Mouse (Mus musculus): Measurements from ENCODE around the gene Clmn. TPM values are rescaled to one million over a fixed set of nuclear protein-coding genes. Genes with fewer than 3 reads are reported as not detected.

Clmn gene
- polyA plus RNA-seq, 1 experiment from 2014 or later = 0.17 TPM

DNA sequence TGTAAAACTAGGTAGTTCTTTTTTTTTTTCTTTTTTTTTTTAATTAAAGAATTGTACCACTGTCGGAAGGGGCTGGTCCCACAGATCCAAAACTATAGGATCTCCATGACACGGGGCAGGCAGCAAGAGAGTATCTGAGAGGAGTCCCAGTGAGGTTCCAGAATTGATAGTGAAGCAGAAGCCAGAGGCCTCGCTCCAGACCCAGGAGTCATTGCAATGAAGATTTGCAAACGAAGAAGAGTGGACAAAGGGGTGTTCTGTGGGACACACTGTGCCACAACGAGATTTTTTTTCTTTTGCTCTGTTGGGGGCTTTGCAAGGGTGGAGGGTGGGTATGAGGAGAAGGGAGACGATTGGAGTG is 40.0 kb downstream of the Clmn start:
- DNase-seq (no peak), ATAC-seq (ENCODE audit: low read depth) (peak; percentile 64)
- Histone ChIP-seq H3K36me3 (no peaks in the 10 kb centered on the region), H3K9me3 (replicated peaks) (no peaks in the 10 kb centered on the region), H3K4me2 (peak overlapping the region; percentile 56), H3K27ac (peak overlapping the region; percentile 92), H3K4me3 (replicated peaks) (no peak overlapping the region), H3K4me1 (replicated peaks) (peaks cover 45% of the 10 kb centered on the region), H3K9ac (peak overlapping the region; percentile 46), H3K27me3 (no peaks in the 10 kb centered on the region)
- 19% methylated on average over 6 of the region's 6 CpGs for WGBS (ENCODE audit: insufficient replicate concordance)

DNA sequence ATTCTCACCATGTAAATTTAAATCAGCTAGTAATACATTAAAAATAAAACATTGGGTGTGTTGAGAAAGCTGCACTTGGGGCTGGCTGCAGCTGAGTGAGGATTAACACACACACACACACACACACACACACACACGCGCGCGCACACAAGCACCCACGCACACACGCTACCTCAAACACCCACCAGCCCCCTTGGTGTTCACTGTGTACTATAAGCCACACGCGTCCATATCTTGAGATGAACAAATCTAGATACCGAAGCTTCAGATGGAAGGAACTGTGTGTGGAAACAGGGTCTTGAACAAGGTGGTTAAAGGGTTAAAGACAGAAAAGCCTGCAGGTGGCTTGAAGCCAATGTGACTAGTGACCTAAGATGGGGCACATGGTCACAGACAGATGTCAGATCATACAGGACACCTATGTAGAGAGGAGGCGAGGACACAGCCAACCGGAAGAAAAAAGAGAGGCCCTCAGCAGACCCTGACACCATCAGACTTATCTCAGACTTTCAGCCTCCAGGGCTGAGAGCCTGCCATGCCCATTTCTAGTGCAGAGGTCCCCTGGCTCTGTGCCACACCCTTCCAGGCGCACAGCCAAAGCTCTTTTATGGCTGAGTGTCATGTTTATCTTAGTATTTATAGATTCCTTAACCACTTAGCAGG is 40.5 kb downstream of the Clmn start:
- Histone ChIP-seq H3K27ac (peak overlapping the region; percentile 92), H3K27me3 (no peaks in the 10 kb centered on the region), H3K4me1 (replicated peaks) (peaks cover 45% of the 10 kb centered on the region), H3K36me3 (no peaks in the 10 kb centered on the region), H3K9ac (peak overlapping the region; percentile 46), H3K4me3 (replicated peaks) (no peak overlapping the region), H3K4me2 (peak overlapping the region; percentile 56), H3K9me3 (replicated peaks) (no peaks in the 10 kb centered on the region)
- DNase-seq = peak; percentile 80
- peak; percentile 99 for ATAC-seq (ENCODE audit: low read depth)
- WGBS (ENCODE audit: insufficient replicate concordance) = 41% methylated on average over 12 of the region's 12 CpGs

DNA sequence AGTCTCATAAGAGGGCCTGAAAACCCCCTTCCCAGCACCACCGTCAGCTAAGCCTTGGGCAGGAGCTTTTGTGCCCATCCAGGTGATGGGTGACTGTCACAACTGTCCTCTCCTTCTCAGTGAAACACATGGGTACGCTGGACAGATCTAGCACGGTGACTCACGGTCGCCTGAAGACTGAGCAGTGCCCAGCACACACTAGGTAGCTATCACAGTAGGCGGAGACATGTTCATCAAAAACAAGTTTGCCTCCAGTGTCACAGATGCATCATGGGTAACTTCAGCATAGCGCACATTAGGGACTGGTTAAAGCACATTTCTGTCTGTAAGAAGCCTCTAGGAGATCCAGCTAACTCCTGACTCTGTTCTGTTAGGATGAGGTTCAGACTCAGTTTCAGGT is 41.2 kb downstream of the Clmn start:
- DNase-seq (no peak), ATAC-seq (ENCODE audit: low read depth) (no peak)
- Histone ChIP-seq H3K9ac (peak overlapping the region; percentile 44; the same call in 1 of the 2 replicates), H3K27ac (peak overlapping the region; percentile 92), H3K27me3 (no peaks in the 10 kb centered on the region), H3K4me2 (peak overlapping the region; percentile 56; the same call in 1 of the 2 replicates), H3K4me1 (replicated peaks) (peaks cover 45% of the 10 kb centered on the region), H3K4me3 (replicated peaks) (no peak overlapping the region), H3K36me3 (no peaks in the 10 kb centered on the region), H3K9me3 (replicated peaks) (no peaks in the 10 kb centered on the region)
- WGBS (ENCODE audit: insufficient replicate concordance) = 86% methylated on average over 7 of the region's 7 CpGs

DNA sequence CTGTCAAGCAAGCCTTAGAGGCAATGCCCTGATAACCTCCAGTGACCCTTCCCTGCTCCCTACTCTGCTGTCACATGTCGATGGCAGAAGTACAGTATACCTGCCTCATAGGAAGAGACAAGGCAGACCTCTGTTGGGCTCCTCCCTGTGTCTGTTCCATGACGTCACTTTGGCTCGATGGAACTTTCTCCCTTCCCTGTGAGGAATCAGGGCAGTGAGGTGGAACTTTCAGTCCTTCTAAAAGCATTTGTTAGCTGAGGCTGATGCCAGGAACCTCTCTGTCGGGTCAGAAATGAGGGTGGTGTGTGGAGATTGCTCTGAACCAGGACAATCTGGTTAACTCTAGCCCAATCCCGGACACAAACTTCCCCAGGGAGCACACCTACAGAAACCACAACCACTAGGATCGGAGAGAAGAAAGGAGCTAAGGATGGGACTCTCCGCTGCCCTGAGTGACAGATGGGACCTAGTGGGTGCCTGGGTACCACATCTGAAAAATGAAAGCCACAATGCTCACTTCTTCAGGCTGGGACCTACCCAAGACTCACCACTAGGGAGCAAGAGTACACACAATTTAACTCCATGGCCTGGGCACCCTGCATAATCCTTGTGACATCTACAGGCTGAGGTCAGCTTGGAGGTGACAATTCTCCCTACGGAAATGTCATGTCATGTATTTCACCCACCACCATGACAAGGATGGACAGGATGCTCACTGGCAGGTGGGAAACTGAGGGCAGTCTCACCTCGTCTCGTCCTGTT is 41.9 kb downstream of the Clmn start:
- no peak for ATAC-seq (ENCODE audit: low read depth)
- H3K27ac ChIP-seq = peak overlapping the region; percentile 92
- no peak overlapping the region for H3K4me2 ChIP-seq
- H3K27me3 ChIP-seq = peaks cover 4% of the 10 kb centered on the region; the same call in 1 of the 2 replicates
- no peaks in the 10 kb centered on the region for H3K9me3 ChIP-seq (replicated peaks)
- H3K4me3 ChIP-seq (replicated peaks) = no peak overlapping the region
- H3K36me3 ChIP-seq = no peaks in the 10 kb centered on the region
- WGBS (ENCODE audit: insufficient replicate concordance) = 73% methylated on average over 10 of the region's 10 CpGs
- no peak for DNase-seq
- H3K4me1 ChIP-seq (replicated peaks) = peaks cover 45% of the 10 kb centered on the region
- 0 out of 2 replicates have a peak overlapping the region, but pooled peaks have one; percentile 15 for H3K9ac ChIP-seq

DNA sequence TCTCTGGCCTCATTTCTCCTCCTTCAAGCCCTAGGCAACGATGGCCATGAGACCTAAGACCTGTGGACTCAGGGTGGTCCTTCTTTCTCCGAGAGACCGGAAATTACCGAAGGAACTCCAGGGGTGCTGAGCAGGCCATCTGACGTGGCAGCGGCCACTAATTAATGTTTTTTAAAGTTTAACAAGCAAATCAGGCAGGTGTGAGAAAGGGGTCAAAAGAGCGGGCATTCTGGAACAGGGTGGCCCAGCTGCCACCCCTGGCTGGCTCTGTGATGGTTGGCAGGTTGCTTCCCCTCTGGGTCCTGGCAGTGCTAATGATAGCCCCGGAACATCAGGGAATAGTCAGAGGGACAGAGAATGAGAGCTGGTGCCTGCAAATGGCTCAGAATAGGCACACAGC is 42.7 kb downstream of the Clmn start:
- H3K36me3 ChIP-seq = no peaks in the 10 kb centered on the region
- WGBS (ENCODE audit: insufficient replicate concordance) = 76% methylated on average over 8 of the region's 8 CpGs
- DNase-seq (no peak), ATAC-seq (ENCODE audit: low read depth) (no peak)
- peaks cover 45% of the 10 kb centered on the region for H3K4me1 ChIP-seq (replicated peaks)
- H3K27me3 ChIP-seq = peaks cover 6% of the 10 kb centered on the region; the same call in 1 of the 2 replicates
- H3K9me3 ChIP-seq (replicated peaks) = no peaks in the 10 kb centered on the region
- H3K4me3 ChIP-seq (replicated peaks) = no peak overlapping the region
- no peak overlapping the region for H3K4me2 ChIP-seq
- no peak overlapping the region for H3K9ac ChIP-seq
- H3K27ac ChIP-seq = peak overlapping the region; percentile 92; the same call in 1 of the 2 replicates

DNA sequence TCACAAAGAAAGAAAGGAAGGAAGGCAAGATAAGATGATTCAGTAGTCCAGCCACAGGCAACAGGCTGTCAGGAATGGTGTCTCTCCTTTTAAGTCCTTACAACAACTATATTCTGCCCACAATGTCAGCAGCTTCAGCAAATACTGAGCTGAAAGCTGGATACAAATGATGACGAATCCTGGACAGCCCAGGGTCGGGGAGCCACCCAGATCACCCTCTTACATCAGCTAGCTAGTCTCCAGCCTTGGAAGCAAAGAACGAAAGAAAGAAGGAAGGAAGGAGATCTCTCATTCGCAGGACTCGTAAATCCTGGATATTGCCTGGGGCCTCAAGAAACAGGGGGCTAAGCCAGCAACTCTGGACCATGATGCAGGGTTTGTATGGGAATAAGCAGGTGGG is 44.8 kb downstream of the Clmn start:
- Histone ChIP-seq H3K27me3 (peaks cover 6% of the 10 kb centered on the region; the same call in 1 of the 2 replicates), H3K4me1 (replicated peaks) (peaks cover 29% of the 10 kb centered on the region), H3K4me3 (replicated peaks) (no peak overlapping the region), H3K9ac (no peak overlapping the region), H3K27ac (no peak overlapping the region), H3K36me3 (no peaks in the 10 kb centered on the region), H3K9me3 (replicated peaks) (no peaks in the 10 kb centered on the region), H3K4me2 (no peak overlapping the region)
- ATAC-seq (ENCODE audit: low read depth) (no peak), DNase-seq (no peak)
- WGBS (ENCODE audit: insufficient replicate concordance) = 59% methylated on average over 5 of the region's 5 CpGs

DNA sequence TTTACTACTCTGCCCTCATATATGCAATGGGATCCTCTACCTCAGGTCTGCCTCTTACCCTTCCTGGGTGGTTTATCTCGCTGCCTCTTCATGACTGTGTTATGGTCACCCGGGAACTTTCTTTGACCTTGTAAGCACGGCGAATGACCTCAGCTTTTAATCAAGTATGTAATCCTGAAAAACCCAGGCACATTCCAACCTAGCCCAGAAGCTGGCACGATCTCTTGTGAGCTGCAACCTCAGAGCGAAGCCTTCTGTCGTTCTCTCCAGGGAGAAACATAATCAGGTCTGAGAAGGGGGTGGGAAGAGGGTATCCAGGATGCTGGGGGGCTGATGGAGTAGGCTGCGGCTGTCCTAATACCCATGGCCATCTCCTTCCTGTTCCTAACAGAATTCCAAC is 45.8 kb downstream of the Clmn start:
- ATAC-seq (ENCODE audit: low read depth) (no peak), DNase-seq (no peak)
- peaks cover 19% of the 10 kb centered on the region for H3K4me1 ChIP-seq (replicated peaks)
- 64% methylated on average over 8 of the region's 8 CpGs for WGBS (ENCODE audit: insufficient replicate concordance)
- no peak overlapping the region for H3K9ac ChIP-seq
- H3K4me3 ChIP-seq (replicated peaks) = no peak overlapping the region
- peaks cover 6% of the 10 kb centered on the region; the same call in 1 of the 2 replicates for H3K27me3 ChIP-seq
- H3K36me3 ChIP-seq = no peaks in the 10 kb centered on the region
- no peaks in the 10 kb centered on the region for H3K9me3 ChIP-seq (replicated peaks)
- H3K4me2 ChIP-seq = no peak overlapping the region
- H3K27ac ChIP-seq = no peak overlapping the region

DNA sequence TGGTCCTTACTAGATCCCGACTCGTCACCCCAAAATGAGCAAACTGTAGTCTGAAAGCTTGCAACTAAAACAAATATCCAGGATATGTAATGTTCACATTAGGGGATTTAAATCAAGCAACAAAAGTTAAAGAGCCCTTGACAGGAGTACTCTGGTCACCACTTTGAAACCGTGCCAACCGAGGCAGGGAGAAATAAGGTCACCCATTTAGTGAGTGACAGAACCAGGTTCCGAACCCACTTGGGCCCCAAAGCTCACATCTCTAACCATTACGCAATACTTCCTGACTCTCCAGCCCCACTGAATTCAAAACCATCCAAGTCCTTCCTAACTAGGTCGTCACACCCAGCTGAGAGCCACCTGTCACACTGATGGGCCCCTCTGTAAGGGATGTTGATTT is 46.8 kb downstream of the Clmn start:
- Histone ChIP-seq H3K36me3 (no peaks in the 10 kb centered on the region), H3K9ac (no peak overlapping the region), H3K9me3 (replicated peaks) (no peaks in the 10 kb centered on the region), H3K4me3 (replicated peaks) (no peak overlapping the region), H3K4me2 (no peak overlapping the region), H3K4me1 (replicated peaks) (peaks cover 9% of the 10 kb centered on the region), H3K27ac (no peak overlapping the region), H3K27me3 (peaks cover 6% of the 10 kb centered on the region; the same call in 1 of the 2 replicates)
- no peak for DNase-seq
- 58% methylated on average over 7 of the region's 7 CpGs for WGBS (ENCODE audit: insufficient replicate concordance)
- ATAC-seq (ENCODE audit: low read depth) = no peak

DNA sequence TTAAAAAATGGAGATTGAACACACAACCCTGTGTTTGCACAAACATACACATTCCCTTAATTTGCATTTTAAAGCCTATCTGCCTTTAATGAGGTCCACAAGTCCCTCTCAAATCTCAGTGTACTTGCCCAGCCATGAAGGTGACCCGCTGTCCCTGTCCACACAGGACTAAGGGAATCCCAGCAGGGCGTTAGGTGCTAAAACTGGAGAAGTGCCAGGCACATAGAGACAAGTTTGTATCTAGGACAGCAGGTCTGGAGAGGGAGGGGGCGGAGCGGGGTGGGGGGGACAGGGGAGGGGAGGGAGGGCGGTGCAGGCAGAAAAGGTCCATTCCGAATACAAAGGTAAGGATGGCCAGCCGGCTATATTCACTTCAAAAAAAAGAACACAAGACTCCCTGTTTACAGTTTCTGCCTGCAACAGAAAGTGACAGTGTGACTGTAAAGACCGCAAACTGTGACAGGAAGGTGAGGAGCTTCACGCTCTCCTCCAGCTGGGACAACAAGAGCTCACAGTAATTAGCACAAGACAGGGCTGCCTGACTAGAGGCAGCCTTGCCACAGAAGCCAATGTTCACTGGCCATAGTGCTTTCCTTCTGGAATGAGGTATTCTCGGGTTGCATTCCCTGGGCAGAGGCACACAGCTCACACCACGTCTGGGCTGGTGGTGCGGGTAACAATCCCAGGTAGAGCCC is 47.6 kb downstream of the Clmn start:
- ATAC-seq (ENCODE audit: low read depth) = no peak
- WGBS (ENCODE audit: insufficient replicate concordance) = 35% methylated on average over 12 of the region's 12 CpGs
- Histone ChIP-seq H3K9ac (no peak overlapping the region), H3K36me3 (no peaks in the 10 kb centered on the region), H3K4me2 (no peak overlapping the region), H3K4me3 (replicated peaks) (no peak overlapping the region), H3K4me1 (replicated peaks) (peaks cover 2% of the 10 kb centered on the region), H3K27ac (no peak overlapping the region), H3K9me3 (replicated peaks) (no peaks in the 10 kb centered on the region), H3K27me3 (peaks cover 6% of the 10 kb centered on the region; the same call in 1 of the 2 replicates)
- no peak for DNase-seq

DNA sequence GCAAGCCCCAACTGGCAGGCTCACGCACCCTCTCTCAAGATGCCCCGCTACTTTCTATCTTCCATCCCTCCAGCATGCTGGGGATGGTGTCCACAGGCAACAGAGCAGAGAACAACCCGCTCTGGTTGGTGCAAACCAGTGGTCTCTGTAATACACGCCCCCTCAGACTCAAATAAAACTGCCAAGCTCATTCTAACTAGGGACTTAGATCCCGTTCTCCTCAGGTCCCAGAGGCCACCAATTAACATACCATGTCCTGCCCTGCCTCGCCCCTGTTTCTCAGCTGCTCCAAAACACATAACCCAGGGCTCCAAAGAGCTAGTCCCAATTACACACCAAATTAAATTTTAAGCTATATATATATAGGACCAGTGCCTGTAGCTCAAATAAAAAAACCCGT is 50.6 kb downstream of the Clmn start:
- H3K9ac ChIP-seq = no peak overlapping the region
- DNase-seq = no peak
- 60% methylated on average over 7 of the region's 7 CpGs for WGBS (ENCODE audit: insufficient replicate concordance)
- no peak for ATAC-seq (ENCODE audit: low read depth)
- H3K36me3 ChIP-seq = no peaks in the 10 kb centered on the region
- no peak overlapping the region for H3K4me2 ChIP-seq
- H3K4me3 ChIP-seq (replicated peaks) = no peak overlapping the region
- H3K9me3 ChIP-seq (replicated peaks) = no peaks in the 10 kb centered on the region
- H3K4me1 ChIP-seq (replicated peaks) = no peaks in the 10 kb centered on the region; the same call in 1 of the 2 replicates
- no peak overlapping the region for H3K27ac ChIP-seq
- H3K27me3 ChIP-seq = peaks cover 6% of the 10 kb centered on the region; the same call in 1 of the 2 replicates

DNA sequence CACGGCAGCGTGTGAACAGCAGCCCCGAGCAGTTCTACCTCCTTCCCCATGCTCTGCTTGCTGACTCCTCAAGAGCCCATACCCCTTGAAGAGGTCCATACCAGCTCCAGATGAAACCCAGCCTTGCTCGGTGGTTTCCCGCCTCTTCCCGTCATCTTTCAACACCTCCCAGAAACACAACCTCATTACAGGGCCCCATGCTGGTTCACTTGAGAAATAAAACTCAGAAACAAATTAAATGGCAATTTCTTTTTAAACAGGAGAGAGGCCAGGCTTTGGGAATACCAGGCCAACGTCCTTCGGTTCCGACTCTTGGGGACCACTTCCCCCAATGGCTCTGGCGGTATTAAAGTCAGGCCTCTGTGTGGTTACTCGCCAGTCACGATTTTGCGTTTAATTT is 51.1 kb downstream of the Clmn start:
- no peaks in the 10 kb centered on the region; the same call in 1 of the 2 replicates for H3K4me1 ChIP-seq (replicated peaks)
- no peak for DNase-seq
- no peak overlapping the region for H3K4me2 ChIP-seq
- H3K36me3 ChIP-seq = no peaks in the 10 kb centered on the region
- no peak overlapping the region for H3K4me3 ChIP-seq (replicated peaks)
- peaks cover 6% of the 10 kb centered on the region; the same call in 1 of the 2 replicates for H3K27me3 ChIP-seq
- ATAC-seq (ENCODE audit: low read depth) = no peak
- 77% methylated on average over 13 of the region's 13 CpGs for WGBS (ENCODE audit: insufficient replicate concordance)
- no peaks in the 10 kb centered on the region for H3K9me3 ChIP-seq (replicated peaks)
- no peak overlapping the region for H3K27ac ChIP-seq
- no peak overlapping the region for H3K9ac ChIP-seq

Data from liver, embryonic 13.5 days (tissue).